Mouse (Mus musculus): ENCODE measurements around the gene Lce3e. TPM values are rescaled to one million over a fixed set of nuclear protein-coding genes. Genes with fewer than 3 reads are reported as not detected.

Lce3e gene
- total RNA-seq (2021), result not detected
- long read RNA-seq, experiment 1, result 0 reads
- long read RNA-seq, experiment 2, result 0 reads

GRCm38 (mm10) chr3:92966761-92967160 is at the start of gene Lce3e:
Gene Lce3e, plus strand, starts transcription at chr3:92967061.
- no peak for DNase-seq

GRCm38 (mm10) chr3:92920364-92920763 is 46.5 kb upstream of the Lce3e start:
- DNase-seq, result no peak

- DNase-seq, result no peak
Measured at GRCm38 (mm10) chr3:92926130-92926529, 40.7 kb upstream of the Lce3e start, which contains the start of gene Lce3a. Gene Lce3a, minus strand, starts transcription at chr3:92926230.

- DNase-seq, result no peak
Measured at GRCm38 (mm10) chr3:92932679-92933078, 34.2 kb upstream of the Lce3e start, which contains the start of gene Lce3b. Gene Lce3b, plus strand, starts transcription at chr3:92932979.

GRCm38 (mm10) chr3:92944186-92944585 is 22.7 kb upstream of the Lce3e start, which contains the start of gene Lce3c:
Gene Lce3c, plus strand, starts transcription at chr3:92944486.
- no peak for DNase-seq

- DNase-seq, result no peak
Measured at GRCm38 (mm10) chr3:92957090-92957489, 9.8 kb upstream of the Lce3e start, which contains the start of gene Lce3d. Gene Lce3d, plus strand, starts transcription at chr3:92957390.

- no peak for DNase-seq
Measured at GRCm38 (mm10) chr3:92978484-92978883, 11.6 kb downstream of the Lce3e start.

GRCm38 (mm10) chr3:92991926-92992325 is 25.1 kb downstream of the Lce3e start, which contains the start of gene Lce3f:
Gene Lce3f, plus strand, starts transcription at chr3:92992226.
- no peak for DNase-seq

GRCm38 (mm10) chr3:92998691-92999090 is 31.8 kb downstream of the Lce3e start:
- peak; percentile 19 to 53 for DNase-seq

- no peak for DNase-seq
Measured at GRCm38 (mm10) chr3:93000621-93001020, 33.8 kb downstream of the Lce3e start.

- DNase-seq, result no peak
Measured at GRCm38 (mm10) chr3:93002843-93003242, 36.0 kb downstream of the Lce3e start.

GRCm38 (mm10) chr3:93014378-93014801 is 47.5 kb downstream of the Lce3e start:
- peak; percentile 6 to 7 for DNase-seq

GRCm38 (mm10) chr3:93014871-93015270 is 48.0 kb downstream of the Lce3e start:
- no peak for DNase-seq

GRCm38 (mm10) chr3:93015460-93016104 is 48.7 kb downstream of the Lce3e start, which contains the start of gene Crct1:
Gene Crct1, minus strand, starts transcription at chr3:93015687.
- DNase-seq, result no peak

Other genes starting within 250 kb of the Lce3e start
- not detected for gene Lce1f, start 246.7 kb upstream of the Lce3e start, total RNA-seq (2021)
- not detected for gene Gm38119, start 228.0 kb upstream of the Lce3e start, total RNA-seq (2021)
- not detected for gene Lce1g, start 214.7 kb upstream of the Lce3e start, total RNA-seq (2021)
- gene Lce1h, start 202.0 kb upstream of the Lce3e start, total RNA-seq (2021), result not detected
- not detected for gene Lce1i, start 188.2 kb upstream of the Lce3e start, total RNA-seq (2021)
- gene Lce1j, start 176.5 kb upstream of the Lce3e start, total RNA-seq (2021), result not detected
- not detected for gene Lce1k, start 159.2 kb upstream of the Lce3e start, total RNA-seq (2021)
- gene Kprp, start 139.8 kb upstream of the Lce3e start, total RNA-seq (2021), result not detected
- not detected for gene Lce1l, start 115.8 kb upstream of the Lce3e start, total RNA-seq (2021)
- not detected for gene 2310050C09Rik, start 96.8 kb upstream of the Lce3e start, total RNA-seq (2021)
- gene Lce3a, start 40.8 kb upstream of the Lce3e start, total RNA-seq (2021), result not detected
- gene Lce3b, start 34.1 kb upstream of the Lce3e start, total RNA-seq (2021), result not detected
- not detected for gene Lce3c, start 22.6 kb upstream of the Lce3e start, total RNA-seq (2021)
- not detected for gene Lce3d, start 9.7 kb upstream of the Lce3e start, total RNA-seq (2021)
- not detected for gene Lce3f, start 25.2 kb downstream of the Lce3e start, total RNA-seq (2021)
- not detected for gene Crct1, start 48.6 kb downstream of the Lce3e start, total RNA-seq (2021)
- not detected for gene Lce1m, start 52.0 kb downstream of the Lce3e start, total RNA-seq (2021)
- gene Gm4858, start 101.8 kb downstream of the Lce3e start, total RNA-seq (2021), result not detected
- not detected for gene Crnn, start 177.7 kb downstream of the Lce3e start, total RNA-seq (2021)
- gene Flg2, start 230.2 kb downstream of the Lce3e start, total RNA-seq (2021), result not detected